Mouse (Mus musculus) neural tube, embryonic 11.5 days (tissue): ENCODE data around the gene Hipk1. TPM values are rescaled to one million over a fixed set of nuclear protein-coding genes. Genes with fewer than 3 reads are reported as not detected.

ENCODE experiments used
- ATAC-seq: fragments of 200-750 bp; cut with Nextera tagmentation; 2 replicates; pipeline ENCODE4 v1.8.0; 2017; ENCODE audit warnings: moderate number of reproducible peaks, mild to moderate bottlenecking, moderate TSS enrichment, moderate library complexity; ENCODE audit not compliant: insufficient read depth, low FRiP score, low TSS enrichment
- DNase-seq: peaks from one replicate; pipeline ENCODE4 v3.0.0-alpha.2; 2015; ENCODE audit warnings: low spot score
- H3K27ac ChIP-seq: fragments of 300-500 bp; sonication (generic); 2 replicates; pipeline ENCODE4 v1.5.1; 2014; ENCODE audit warnings: low read depth, mild to moderate bottlenecking, low read length
- H3K27me3 ChIP-seq: fragments of 300-500 bp; sonication (generic); 2 replicates; pipeline ENCODE4 v1.6.1; 2014; ENCODE audit warnings: mild to moderate bottlenecking, low read length, mixed read lengths; ENCODE audit not compliant: control insufficient read depth, insufficient read depth
- H3K36me3 ChIP-seq: fragments of 300-500 bp; sonication (generic); 2 replicates; pipeline ENCODE4 v1.6.1; 2014; ENCODE audit warnings: mild to moderate bottlenecking, low read length, moderate library complexity, mixed read lengths; ENCODE audit not compliant: control insufficient read depth, insufficient read depth
- H3K4me1 ChIP-seq: fragments of 300-500 bp; sonication (generic); 2 replicates; pipeline ENCODE4 v1.6.1; 2014; ENCODE audit warnings: low read length, mixed read lengths; ENCODE audit not compliant: control insufficient read depth, insufficient read depth
- H3K4me2 ChIP-seq: fragments of 300-500 bp; sonication (generic); 2 replicates; pipeline ENCODE4 v1.6.1; 2014; ENCODE audit warnings: low read depth, mild to moderate bottlenecking, moderate library complexity
- H3K4me3 ChIP-seq: fragments of 300-500 bp; sonication (generic); 2 replicates; pipeline ENCODE4 v1.5.1; 2014; ENCODE audit warnings: low read depth, low read length
- H3K9ac ChIP-seq: fragments of 300-500 bp; sonication (generic); 2 replicates; pipeline ENCODE4 v1.6.1; 2014; ENCODE audit warnings: mild to moderate bottlenecking, low read length
- H3K9me3 ChIP-seq: fragments of 300-500 bp; sonication (generic); 2 replicates; pipeline ENCODE4 v1.6.1; 2016; ENCODE audit warnings: low read length; ENCODE audit not compliant: control insufficient read depth
- WGBS: fragments of 180-500 bp; shearing (Covaris S2); extraction: QIAGEN DNeasy Blood & Tissue Kit; methylation state at CpG from one replicate; pipeline ENCODE4 v1.1.7; 2014; 5-methylcytosine and 5-hydroxymethylcytosine counted together
- polyA plus RNA-seq: library from polyadenylated mRNA; unstranded; fragments of >200 nt; fragmentation: Nextera tagmentation; extraction: Ambion mirVana; gene quantifications from 2 replicates; pipeline ENCODE4 v1.2.1, GENCODE M21; 2014

Hipk1 gene
- polyA plus RNA-seq, 1 experiment from 2014 or later, result 16.0 TPM

- Histone ChIP-seq H3K4me3 (no peak overlapping the region), H3K9ac (no peak overlapping the region), H3K27me3 (no peaks in the 10 kb centered on the region), H3K4me2 (no peak overlapping the region), H3K27ac (no peak overlapping the region), H3K36me3 (no peaks in the 10 kb centered on the region), H3K4me1 (no peaks in the 10 kb centered on the region), H3K9me3 (no peaks in the 10 kb centered on the region)
- DNase-seq (no peak), ATAC-seq (no peak)
- 90% methylated on average over 12 of the region's 12 CpGs for WGBS
These were observed 85.9 kb downstream of the Hipk1 start for GRCm38 (mm10) chr3:103705426-103705825.

GRCm38 (mm10) chr3:103704661-103705060 lies 86.7 kb downstream of the Hipk1 start:
- WGBS, result 81% methylated on average over 6 of the region's 6 CpGs
- Histone ChIP-seq H3K4me2 (no peak overlapping the region), H3K9ac (no peak overlapping the region), H3K9me3 (no peaks in the 10 kb centered on the region), H3K4me3 (no peak overlapping the region), H3K36me3 (no peaks in the 10 kb centered on the region), H3K27me3 (no peaks in the 10 kb centered on the region), H3K27ac (no peak overlapping the region), H3K4me1 (no peaks in the 10 kb centered on the region)
- DNase-seq (no peak), ATAC-seq (no peak)

- ATAC-seq, result no peak
- Histone ChIP-seq H3K4me2 (no peak overlapping the region), H3K27ac (no peak overlapping the region), H3K4me3 (no peak overlapping the region), H3K36me3 (no peaks in the 10 kb centered on the region), H3K9me3 (no peaks in the 10 kb centered on the region), H3K9ac (no peak overlapping the region), H3K27me3 (no peaks in the 10 kb centered on the region), H3K4me1 (no peaks in the 10 kb centered on the region)
- 88% methylated on average over 1 of the region's 1 CpGs for WGBS
- DNase-seq, result no peak
These were observed 94.9 kb downstream of the Hipk1 start for GRCm38 (mm10) chr3:103696388-103696925.

GRCm38 (mm10) chr3:103695556-103695955 lies 95.8 kb downstream of the Hipk1 start:
- DNase-seq, result no peak
- Histone ChIP-seq H3K36me3 (no peaks in the 10 kb centered on the region), H3K9ac (no peak overlapping the region), H3K4me1 (no peaks in the 10 kb centered on the region), H3K27ac (no peak overlapping the region), H3K9me3 (no peaks in the 10 kb centered on the region), H3K4me3 (no peak overlapping the region), H3K4me2 (no peak overlapping the region), H3K27me3 (no peaks in the 10 kb centered on the region)
- ATAC-seq, result no peak
- 54% methylated on average over 3 of the region's 3 CpGs for WGBS

GRCm38 (mm10) chr3:103690506-103690905 lies 100.9 kb downstream of the Hipk1 start:
- Histone ChIP-seq H3K4me2 (no peak overlapping the region), H3K36me3 (no peaks in the 10 kb centered on the region), H3K4me3 (no peak overlapping the region), H3K4me1 (no peaks in the 10 kb centered on the region), H3K27me3 (no peaks in the 10 kb centered on the region), H3K9ac (no peak overlapping the region), H3K27ac (no peak overlapping the region), H3K9me3 (no peaks in the 10 kb centered on the region)
- ATAC-seq (no peak), DNase-seq (no peak)
- WGBS, result 80% methylated on average over 3 of the region's 3 CpGs

Other genes with a start within 250 kb of the Hipk1 start
- gene Syt6, start 216.3 kb downstream of the Hipk1 start, polyA plus RNA-seq, result 2.9 and 3.1 TPM in 2 replicates
- gene Atg4a-ps, start 145.5 kb downstream of the Hipk1 start, polyA plus RNA-seq, result 0.13 TPM in 1 of 2 replicates, not detected in the other
- 18.0 and 19.0 TPM in 2 replicates for gene Olfml3, start 53.6 kb downstream of the Hipk1 start, polyA plus RNA-seq
- gene Gm10964, start 52.2 kb downstream of the Hipk1 start, polyA plus RNA-seq, result not detected in 2 replicates
- 33.5 and 35.9 TPM in 2 replicates for gene Dclre1b, start 17.9 kb upstream of the Hipk1 start, polyA plus RNA-seq
- 27.4 and 27.6 TPM in 2 replicates for gene Ap4b1, start 18.0 kb upstream of the Hipk1 start, polyA plus RNA-seq
- 0.14 and 0.19 TPM in 2 replicates for gene Gm43064, start 18.0 kb upstream of the Hipk1 start, polyA plus RNA-seq
- gene Bcl2l15, start 41.0 kb upstream of the Hipk1 start, polyA plus RNA-seq, result not detected in 2 replicates
- gene Ptpn22, start 68.2 kb upstream of the Hipk1 start, polyA plus RNA-seq, result 0.24 and 0.65 TPM in 2 replicates
- 22.3 and 22.6 TPM in 2 replicates for gene Rsbn1, start 122.6 kb upstream of the Hipk1 start, polyA plus RNA-seq
- 46.3 and 47.9 TPM in 2 replicates for gene Phtf1, start 176.5 kb upstream of the Hipk1 start, polyA plus RNA-seq